Mouse (Mus musculus): ENCODE results near the gene Fars2. TPM values are rescaled to one million over a fixed set of nuclear protein-coding genes. Genes with fewer than 3 reads are reported as not detected.

Fars2 gene
- total RNA-seq (2021), result 10 to 100 TPM; 37.2 to 37.9 TPM
- long read RNA-seq, experiment 1, transcript Fars2-201 (7 exons, 2,125 nt), result major isoform, 49 of 58 reads
- long read RNA-seq, experiment 1, partial matches to known transcripts, result 1 of 58 reads
- long read RNA-seq, experiment 1, other reads (novel, unspliced or antisense), result 4 of 58 reads
- long read RNA-seq, experiment 2, transcript Fars2-201 (7 exons, 2,125 nt), result major isoform, 77 of 87 reads
- long read RNA-seq, experiment 2, partial matches to known transcripts, result 1 of 87 reads
- long read RNA-seq, experiment 2, other reads (novel, unspliced or antisense), result 6 of 87 reads

- DNase-seq, result peak; percentile 96
Measured at GRCm38 (mm10) chr13:36117143-36118014, at the start of gene Fars2, which contains the start of gene Lyrm4. Fars2 (plus strand) TSS chr13:36117412. Lyrm4 (minus strand) TSS chr13:36117526.

GRCm38 (mm10) chr13:36074484-36074883, 42.7 kb upstream of the Fars2 start:
- DNase-seq, result no peak

GRCm38 (mm10) chr13:36081591-36081990, 35.6 kb upstream of the Fars2 start:
- no peak for DNase-seq

DNA sequence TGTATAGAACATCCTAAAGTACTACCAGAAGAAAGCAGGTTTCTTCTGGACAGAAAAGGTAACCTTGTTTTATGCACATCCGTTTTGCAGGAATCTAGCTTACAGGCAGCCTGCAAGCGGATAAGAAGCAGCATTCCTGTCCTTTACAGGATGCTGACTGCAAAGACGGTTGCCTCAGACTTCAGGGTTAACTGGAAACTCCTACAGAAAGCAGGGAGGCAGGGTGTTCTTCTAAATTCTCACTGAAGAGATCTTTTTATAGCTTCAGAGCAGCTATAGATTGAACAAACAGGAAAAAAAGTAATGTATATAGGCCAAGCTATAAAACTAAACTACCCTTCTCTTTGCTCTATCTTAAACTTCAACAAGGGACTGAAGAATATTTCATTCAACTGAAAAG, 32.5 kb upstream of the Fars2 start:
- DNase-seq, result no peak

DNA sequence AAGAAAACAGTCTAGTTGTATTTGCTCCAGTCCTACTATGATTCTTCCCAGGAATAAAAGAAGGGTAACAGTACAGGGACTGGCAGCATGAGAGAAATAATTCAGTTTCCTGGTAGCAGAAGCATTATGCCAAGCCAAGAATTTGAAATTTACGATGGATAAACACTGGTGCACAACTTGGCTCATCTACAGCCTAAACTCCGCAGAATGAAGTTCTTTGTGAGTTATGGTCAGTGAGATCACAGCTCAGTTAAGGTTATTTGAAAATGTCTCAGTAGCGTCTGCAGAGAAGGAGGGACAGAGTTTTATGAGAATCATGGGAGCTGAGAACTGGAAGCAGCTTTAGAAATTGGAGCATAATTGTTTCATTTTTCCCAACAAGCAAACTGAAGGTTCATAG, 31.2 kb upstream of the Fars2 start:
- no peak for DNase-seq

DNA sequence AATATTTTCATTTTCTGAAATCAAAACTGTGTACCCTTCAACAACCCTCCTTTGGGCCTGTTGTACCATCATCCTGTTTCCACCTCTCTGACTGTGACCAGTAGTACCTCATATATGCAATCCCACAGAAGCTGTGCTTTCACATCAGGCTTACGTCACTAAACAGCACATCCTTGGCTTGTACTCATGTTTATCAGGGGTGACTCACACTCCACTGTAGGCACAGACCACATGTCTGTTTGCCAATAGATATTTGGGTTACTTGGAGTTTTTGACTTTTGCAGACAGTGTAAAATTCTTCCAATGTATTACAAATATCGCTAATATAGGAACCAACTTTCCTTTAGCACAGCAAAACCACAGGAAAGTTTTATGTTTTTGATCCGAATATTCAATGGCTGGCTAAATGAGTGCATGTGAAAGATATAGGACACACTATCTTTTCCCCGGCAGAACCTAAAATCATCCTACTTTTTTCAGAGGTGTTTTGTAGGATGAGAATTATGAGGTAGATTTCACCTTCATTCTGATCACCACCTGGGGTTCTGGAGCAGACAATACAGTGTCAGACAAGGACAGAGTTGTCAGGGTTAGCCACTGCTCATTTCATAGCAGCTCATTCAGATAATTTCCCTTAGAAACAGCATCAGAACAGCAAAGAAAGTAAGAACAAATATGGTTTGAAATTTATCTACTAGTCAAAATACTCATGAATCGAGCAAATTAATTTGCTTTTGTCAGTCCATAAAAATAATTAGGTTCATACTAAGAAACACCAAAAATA, 30.4 kb upstream of the Fars2 start:
- no peak for DNase-seq

- DNase-seq, result no peak
Measured at GRCm38 (mm10) chr13:36087427-36087826, 29.8 kb upstream of the Fars2 start.

DNA sequence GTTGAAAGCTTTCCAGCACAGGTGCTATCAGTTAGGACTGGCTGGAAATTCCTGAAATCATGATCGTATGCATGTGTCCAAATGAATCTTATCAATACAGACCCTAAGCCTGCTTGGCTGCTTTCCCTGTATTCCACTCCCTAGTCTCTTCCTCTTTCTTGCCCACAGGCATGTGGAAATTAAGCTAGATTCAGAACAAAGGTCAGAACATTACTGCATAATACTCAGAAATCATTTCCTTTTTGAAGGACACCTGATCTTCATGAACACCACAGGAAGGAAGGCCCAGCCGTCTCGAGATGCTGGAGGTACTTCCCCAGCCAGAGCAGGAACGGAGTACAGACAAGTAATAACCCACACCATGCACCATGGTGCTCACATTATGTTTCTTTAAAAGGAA, 29.0 kb upstream of the Fars2 start:
- DNase-seq, result no peak

DNA sequence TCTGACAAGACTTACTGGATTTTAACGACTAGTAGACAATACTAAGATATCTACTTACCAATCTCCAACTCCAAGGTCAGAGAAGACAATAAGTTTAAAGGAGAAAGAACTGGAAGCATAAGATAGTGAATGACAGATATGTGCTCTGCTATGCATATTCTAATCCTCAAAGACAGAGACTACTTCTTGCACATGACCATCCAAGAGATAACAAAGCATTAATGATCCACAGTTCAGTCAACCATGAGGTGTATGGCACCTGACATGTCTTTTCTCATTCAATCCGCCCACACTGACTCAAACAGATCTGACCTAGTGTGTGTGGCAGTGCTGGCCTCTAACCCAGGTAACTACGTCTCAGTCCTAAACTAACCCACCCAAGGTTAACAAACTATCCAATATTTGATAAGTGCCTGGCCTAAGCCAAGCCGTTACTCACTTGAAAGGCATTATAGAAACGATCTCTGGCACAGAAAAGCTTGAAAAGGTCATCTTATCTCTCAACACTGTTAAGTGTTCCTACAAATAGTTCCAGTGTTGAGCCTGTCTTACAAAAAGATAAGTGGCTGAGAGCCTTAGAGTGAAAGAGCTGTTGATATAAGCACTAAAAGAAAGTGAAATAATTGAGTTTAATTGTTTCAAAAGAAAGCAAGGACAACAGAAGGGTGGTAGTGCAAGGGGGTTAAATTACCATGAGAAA, 20.4 kb upstream of the Fars2 start:
- no peak for DNase-seq

DNA sequence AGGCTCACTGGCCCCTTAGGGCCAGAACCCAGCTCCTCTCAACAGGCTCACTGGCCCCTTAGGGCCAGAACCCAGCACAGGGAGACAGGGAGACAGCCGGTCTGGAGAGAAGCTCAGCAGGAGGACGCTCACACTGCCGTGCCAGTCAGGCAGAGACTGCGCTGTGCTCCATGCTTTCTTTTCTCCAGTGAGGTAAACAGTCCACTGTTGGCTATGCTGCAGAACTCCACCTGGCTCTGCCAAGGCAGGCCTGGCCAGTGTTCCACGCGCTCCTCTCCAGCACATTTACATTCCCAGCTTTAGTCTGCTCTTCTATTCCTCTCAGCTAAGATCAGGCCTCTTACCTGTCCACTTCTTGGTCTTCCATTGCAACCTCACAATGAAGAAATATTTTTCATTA, 11.6 kb upstream of the Fars2 start:
- DNase-seq, result peak; percentile 18

DNA sequence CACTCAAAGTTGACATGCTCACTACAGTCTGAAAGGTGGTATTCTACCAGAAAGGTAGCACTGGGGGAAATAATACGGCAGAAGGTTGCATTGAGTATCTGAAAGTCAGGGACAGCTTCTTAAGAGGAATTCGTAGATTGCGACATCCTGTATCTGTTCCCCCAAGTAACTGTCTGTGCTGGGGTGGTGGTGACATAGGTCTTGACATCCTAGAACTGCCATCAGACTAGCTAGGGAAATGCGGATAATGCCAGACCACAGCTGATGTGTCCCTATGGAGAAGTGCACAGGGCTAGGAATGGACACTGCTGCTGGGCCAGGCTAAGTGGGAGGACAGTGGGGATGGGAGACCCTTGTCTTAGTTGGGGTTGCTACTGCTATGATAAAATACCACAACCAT, 8.7 kb upstream of the Fars2 start:
- no peak for DNase-seq

DNA sequence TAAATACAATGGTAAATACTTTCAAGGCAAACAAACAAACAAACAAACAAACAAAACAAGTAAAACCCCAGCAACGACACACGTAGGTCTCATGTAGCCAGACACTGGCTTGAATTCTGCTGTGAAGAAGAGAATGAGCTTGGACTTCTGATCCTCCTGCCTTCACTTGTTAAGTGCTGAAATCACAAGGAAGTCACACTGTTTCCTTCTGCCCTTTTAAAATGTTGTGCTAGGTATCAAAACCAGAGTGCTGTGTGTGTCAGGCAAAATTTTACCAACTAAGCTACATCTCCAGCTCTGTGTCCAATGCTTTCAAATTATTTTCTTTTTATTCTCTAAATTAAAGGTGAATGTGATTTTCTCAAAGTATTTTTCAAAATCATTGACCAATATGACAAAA, 5.9 kb upstream of the Fars2 start:
- DNase-seq, result no peak

DNA sequence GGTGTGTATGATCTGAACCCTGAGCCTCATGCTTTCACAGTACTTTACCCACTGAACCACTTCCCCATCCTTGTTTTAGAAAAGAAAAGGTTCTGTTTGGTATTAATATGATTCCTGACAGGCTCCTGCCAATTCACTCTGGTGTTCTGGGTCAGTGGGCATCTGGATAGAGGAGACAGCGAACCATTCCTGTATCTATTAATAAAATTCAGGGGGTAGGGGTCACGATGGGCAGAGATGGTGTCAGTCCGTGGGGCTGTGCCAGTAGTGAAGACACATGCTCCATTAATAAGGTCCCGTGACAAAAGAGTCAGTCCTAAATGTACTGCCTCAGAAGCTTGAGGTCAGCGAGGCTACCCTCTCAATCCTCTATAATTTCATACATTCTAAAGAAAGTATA, 4.0 kb upstream of the Fars2 start:
- DNase-seq, result no peak

DNA sequence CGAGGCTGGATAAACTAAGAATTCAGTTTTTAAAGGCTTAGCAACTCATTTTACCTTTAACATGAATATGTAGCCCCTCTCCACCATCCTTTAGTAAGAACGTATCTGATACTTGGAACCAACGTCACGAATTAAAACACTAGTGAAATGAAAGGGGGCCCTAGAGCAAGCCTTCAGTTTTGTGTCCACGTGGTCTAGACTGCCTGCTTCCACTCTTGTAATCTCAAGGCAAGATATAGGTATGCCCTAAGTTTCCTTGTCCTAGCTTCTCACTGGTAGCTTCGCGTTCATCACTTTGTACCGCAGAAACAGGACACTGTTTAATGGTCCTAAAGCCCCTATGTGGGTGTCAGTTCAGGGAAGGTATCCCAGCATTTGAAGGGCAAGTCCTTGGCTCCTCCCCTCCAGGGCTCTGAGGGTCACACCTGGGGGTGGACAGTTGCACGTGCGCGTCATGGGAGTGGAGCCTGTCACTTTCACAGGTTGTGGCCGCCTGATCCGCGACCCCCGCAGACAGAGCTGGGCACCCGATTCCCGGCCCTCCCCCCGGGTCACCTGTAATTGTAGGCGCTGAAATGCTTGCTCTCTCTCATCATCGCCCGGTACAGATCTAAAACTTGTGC, 581 bp upstream of the Fars2 start:
- peak; percentile 27 for DNase-seq

DNA sequence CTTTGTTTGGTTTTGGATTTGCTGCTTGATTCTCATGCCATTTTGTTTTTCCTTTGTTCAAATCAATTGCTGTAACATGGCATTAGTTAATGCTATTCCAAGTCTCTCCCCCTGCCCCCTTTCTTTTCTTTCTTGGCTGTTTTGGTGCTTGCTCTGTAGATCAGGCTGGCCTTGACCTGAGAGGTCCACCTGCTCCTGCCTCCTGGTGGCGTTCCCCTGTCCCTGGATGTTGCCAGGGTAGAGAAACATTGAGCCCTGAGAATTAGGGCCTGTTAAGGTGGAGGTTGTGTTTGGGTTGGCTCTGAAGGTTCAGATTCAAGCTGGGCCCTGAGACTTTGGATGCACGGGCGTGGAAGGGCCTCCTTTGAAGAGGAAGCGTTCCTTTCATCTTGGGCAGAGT, 2.5 kb downstream of the Fars2 start:
- DNase-seq, result no peak

DNA sequence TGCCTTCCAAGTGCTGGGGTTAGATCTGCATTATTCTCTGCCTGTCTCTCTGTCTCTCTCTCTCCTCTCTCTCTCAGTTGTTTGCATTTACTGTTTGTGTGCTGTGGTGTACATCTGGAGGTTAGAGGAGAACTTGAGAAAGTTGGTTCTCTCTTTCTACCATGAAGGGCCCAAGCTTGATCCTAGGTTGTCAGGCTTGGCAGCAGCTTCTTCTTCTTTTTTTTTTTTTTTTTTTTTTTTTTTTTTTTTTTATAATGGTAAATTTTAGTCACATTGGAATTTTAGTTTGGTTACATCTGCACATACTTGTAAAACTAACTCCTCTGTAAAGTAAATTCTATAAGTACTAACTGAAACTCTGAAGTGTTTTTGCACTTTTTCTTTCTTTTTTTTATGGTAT, 3.4 kb downstream of the Fars2 start:
- no peak for DNase-seq

GRCm38 (mm10) chr13:36129360-36130054, 12.3 kb downstream of the Fars2 start:
- no peak for DNase-seq

DNA sequence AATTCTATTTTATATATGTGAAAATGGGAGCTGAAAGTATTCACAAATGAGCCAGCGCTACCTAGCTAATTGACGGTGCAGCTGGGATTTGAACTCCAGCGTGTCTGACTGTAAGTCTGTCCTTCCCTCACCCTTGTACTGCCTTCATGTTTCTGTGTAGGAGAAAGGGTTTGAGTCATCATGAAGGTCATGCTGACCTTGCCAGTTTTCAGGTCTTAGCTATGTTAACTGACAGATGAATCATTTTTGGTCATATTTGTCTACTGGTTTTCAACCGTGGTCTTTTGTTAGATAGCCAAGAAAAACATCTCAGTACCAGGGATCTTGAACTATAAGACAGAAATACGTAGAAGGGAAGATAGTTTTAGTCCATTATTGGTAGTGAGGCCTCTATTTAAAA, 14.2 kb downstream of the Fars2 start:
- DNase-seq, result no peak

- DNase-seq, result no peak
Measured at GRCm38 (mm10) chr13:36131992-36132649, 14.9 kb downstream of the Fars2 start.

DNA sequence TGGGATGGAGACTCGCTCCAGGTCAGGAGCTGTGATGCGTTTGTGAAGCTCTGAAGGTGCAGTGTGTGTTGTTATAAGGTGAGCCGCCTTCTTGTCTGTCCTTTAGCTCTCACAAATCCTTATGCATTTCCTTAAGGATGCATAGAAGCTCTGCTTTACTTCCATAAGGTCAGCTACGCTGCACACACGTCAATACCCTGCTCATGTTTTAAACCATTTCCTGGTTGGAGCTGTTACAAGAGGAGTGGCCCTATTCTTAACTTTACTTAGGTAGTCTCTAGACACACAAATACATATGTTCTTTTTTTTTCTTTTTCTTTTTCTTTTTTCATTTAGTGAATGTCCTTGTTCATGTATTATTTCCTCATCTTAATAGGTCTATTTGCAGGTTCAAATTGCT, 22.5 kb downstream of the Fars2 start:
- no peak for DNase-seq
